Mouse (Mus musculus): ENCODE measurements around the gene Creg2.
"Not testable (repeated sequence)": the region's sequence is repeated elsewhere in the genome, so short reads cannot be mapped to it uniquely, and the experiment has no call there.

The Creg2 gene

GRCm38 (mm10) chr1:39597135-39597534 lies 54.1 kb downstream of the Creg2 start:
- DNase-seq (ENCODE audit: inconsistent ontology term), result not testable (repeated sequence)

GRCm38 (mm10) chr1:39593836-39594235 lies 57.4 kb downstream of the Creg2 start:
- no peak for DNase-seq (ENCODE audit: inconsistent ontology term)

- DNase-seq (ENCODE audit: inconsistent ontology term), result no peak
Measured at GRCm38 (mm10) chr1:39592090-39592489, 59.2 kb downstream of the Creg2 start.

GRCm38 (mm10) chr1:39591557-39591956 lies 59.7 kb downstream of the Creg2 start:
- DNase-seq (ENCODE audit: inconsistent ontology term), result not testable (repeated sequence)

GRCm38 (mm10) chr1:39590193-39590592 lies 61.1 kb downstream of the Creg2 start:
- DNase-seq (ENCODE audit: inconsistent ontology term), result no peak

- DNase-seq (ENCODE audit: inconsistent ontology term), result no peak
Measured at GRCm38 (mm10) chr1:39585416-39585815, 65.9 kb downstream of the Creg2 start.

GRCm38 (mm10) chr1:39583173-39583572 lies 68.1 kb downstream of the Creg2 start:
- DNase-seq (ENCODE audit: inconsistent ontology term), result no peak

GRCm38 (mm10) chr1:39581215-39581614 lies 70.1 kb downstream of the Creg2 start:
- DNase-seq (ENCODE audit: inconsistent ontology term), result no peak

GRCm38 (mm10) chr1:39579139-39579538 lies 72.1 kb downstream of the Creg2 start:
- no peak for DNase-seq (ENCODE audit: inconsistent ontology term)

GRCm38 (mm10) chr1:39578446-39578845 lies 72.8 kb downstream of the Creg2 start:
- no peak for DNase-seq (ENCODE audit: inconsistent ontology term)

GRCm38 (mm10) chr1:39577253-39577705 lies 74.0 kb downstream of the Creg2 start, which contains the start of gene Rnf149:
Gene Rnf149 (minus strand): TSS chr1:39577405.
- peak; percentile 97 for DNase-seq (ENCODE audit: inconsistent ontology term)

- DNase-seq (ENCODE audit: inconsistent ontology term), result peak; percentile 73
Measured at GRCm38 (mm10) chr1:39576431-39577243, 74.6 kb downstream of the Creg2 start.

GRCm38 (mm10) chr1:39575778-39576375 lies 75.4 kb downstream of the Creg2 start:
- no peak for DNase-seq (ENCODE audit: inconsistent ontology term)

GRCm38 (mm10) chr1:39573890-39574289 lies 77.4 kb downstream of the Creg2 start:
- no peak for DNase-seq (ENCODE audit: inconsistent ontology term)

GRCm38 (mm10) chr1:39571653-39572052 lies 79.6 kb downstream of the Creg2 start:
- DNase-seq (ENCODE audit: inconsistent ontology term), result no peak
